Mouse (Mus musculus) forebrain, embryonic 15.5 days (tissue): ENCODE data around the gene Pgam2. TPM values are rescaled to one million over a fixed set of nuclear protein-coding genes. Genes with fewer than 3 reads are reported as not detected.

ENCODE experiments used
- ATAC-seq: fragments of 200-750 bp; cut with Nextera tagmentation; replicated peaks from 2 replicates; pipeline ENCODE4 v1.8.0; 2017; ENCODE audit warnings: mild to moderate bottlenecking, moderate TSS enrichment, moderate library complexity
- H3K27ac ChIP-seq: fragments of 300-500 bp; sonication (generic); replicated peaks from 2 replicates; pipeline ENCODE4 v1.5.1; 2015; ENCODE audit warnings: mild to moderate bottlenecking, inconsistent platforms
- H3K27me3 ChIP-seq: fragments of 300-500 bp; sonication (generic); 2 replicates; pipeline ENCODE4 v1.6.1; 2015; ENCODE audit warnings: inconsistent platforms
- H3K36me3 ChIP-seq: fragments of 300-500 bp; sonication (generic); 2 replicates; pipeline ENCODE4 v1.6.1; 2015; ENCODE audit warnings: mild to moderate bottlenecking, inconsistent platforms
- H3K4me1 ChIP-seq: fragments of 300-500 bp; sonication (generic); 2 replicates; pipeline ENCODE4 v1.6.1; 2015; ENCODE audit warnings: inconsistent platforms
- H3K4me2 ChIP-seq: fragments of 300-500 bp; sonication (generic); replicated peaks from 2 replicates; pipeline ENCODE4 v1.6.1; 2015; ENCODE audit warnings: mild to moderate bottlenecking, inconsistent platforms
- H3K4me3 ChIP-seq: fragments of 300-500 bp; sonication (generic); 2 replicates; pipeline ENCODE4 v1.5.1; 2015; ENCODE audit warnings: mild to moderate bottlenecking, inconsistent platforms
- H3K9ac ChIP-seq: fragments of 300-500 bp; sonication (generic); replicated peaks from 2 replicates; pipeline ENCODE4 v1.6.1; 2015; ENCODE audit warnings: mild to moderate bottlenecking, inconsistent platforms
- H3K9me3 ChIP-seq: fragments of 300-500 bp; sonication (generic); 2 replicates; pipeline ENCODE4 v1.6.1; 2016; ENCODE audit warnings: inconsistent platforms
- WGBS: fragments of 180-500 bp; shearing (Covaris S2); methylation state at CpG from one replicate; pipeline ENCODE4 v1.1.7; 2015; ENCODE audit warnings: mixed read lengths; 5-methylcytosine and 5-hydroxymethylcytosine counted together
- polyA plus RNA-seq: library from polyadenylated mRNA; unstranded; fragments of >200 nt; fragmentation: Nextera tagmentation; extraction: Ambion mirVana; gene quantifications from 2 replicates; pipeline ENCODE4 v1.2.1, GENCODE M21; 2015

Pgam2 gene
- polyA plus RNA-seq, 1 experiment from 2014 or later: 1.9 TPM

DNA sequence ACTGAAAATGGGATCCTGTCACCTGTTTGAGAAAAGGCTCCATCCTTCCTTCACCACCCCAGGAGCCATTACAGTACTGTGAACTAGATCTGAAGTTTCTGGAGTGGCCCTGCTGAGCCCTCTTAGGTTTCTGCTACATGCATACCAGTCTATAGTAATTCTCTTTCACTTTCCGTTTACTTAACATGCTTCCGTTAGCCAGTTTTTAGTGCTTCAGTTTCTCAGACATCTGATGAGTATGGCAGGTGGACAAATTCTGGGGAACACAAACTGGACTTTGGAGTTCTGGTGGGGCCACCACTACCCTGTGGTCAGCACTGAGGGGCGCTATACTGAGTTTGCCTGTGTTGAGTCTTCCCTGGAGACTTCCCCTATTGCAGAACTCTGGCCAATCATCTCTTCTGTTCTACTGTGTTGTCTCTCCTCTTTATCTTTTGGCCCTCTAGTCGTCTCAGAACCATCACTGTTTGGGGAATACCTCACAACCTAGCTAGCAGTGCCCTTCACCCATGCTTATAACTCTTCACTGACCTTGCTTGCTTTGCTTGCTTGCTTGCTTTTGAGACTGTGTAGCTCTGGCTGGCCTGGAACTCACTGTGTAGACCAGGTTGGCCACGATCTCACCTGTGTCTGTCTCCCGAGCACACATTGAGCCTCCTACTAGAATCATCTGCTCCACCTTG, 14.3 kb downstream of the Pgam2 start:
- Histone ChIP-seq H3K27ac (peak overlapping the region; percentile 90), H3K9ac (peak overlapping the region; percentile 81), H3K4me1 (peaks cover 27% of the 10 kb centered on the region), H3K27me3 (no peaks in the 10 kb centered on the region), H3K9me3 (no peaks in the 10 kb centered on the region), H3K4me2 (peak overlapping the region; percentile 87), H3K4me3 (peak overlapping the region; percentile 76), H3K36me3 (peaks cover 24% of the 10 kb centered on the region)
- no peak for ATAC-seq
- 71% methylated on average over 6 of the region's 6 CpGs for WGBS

DNA sequence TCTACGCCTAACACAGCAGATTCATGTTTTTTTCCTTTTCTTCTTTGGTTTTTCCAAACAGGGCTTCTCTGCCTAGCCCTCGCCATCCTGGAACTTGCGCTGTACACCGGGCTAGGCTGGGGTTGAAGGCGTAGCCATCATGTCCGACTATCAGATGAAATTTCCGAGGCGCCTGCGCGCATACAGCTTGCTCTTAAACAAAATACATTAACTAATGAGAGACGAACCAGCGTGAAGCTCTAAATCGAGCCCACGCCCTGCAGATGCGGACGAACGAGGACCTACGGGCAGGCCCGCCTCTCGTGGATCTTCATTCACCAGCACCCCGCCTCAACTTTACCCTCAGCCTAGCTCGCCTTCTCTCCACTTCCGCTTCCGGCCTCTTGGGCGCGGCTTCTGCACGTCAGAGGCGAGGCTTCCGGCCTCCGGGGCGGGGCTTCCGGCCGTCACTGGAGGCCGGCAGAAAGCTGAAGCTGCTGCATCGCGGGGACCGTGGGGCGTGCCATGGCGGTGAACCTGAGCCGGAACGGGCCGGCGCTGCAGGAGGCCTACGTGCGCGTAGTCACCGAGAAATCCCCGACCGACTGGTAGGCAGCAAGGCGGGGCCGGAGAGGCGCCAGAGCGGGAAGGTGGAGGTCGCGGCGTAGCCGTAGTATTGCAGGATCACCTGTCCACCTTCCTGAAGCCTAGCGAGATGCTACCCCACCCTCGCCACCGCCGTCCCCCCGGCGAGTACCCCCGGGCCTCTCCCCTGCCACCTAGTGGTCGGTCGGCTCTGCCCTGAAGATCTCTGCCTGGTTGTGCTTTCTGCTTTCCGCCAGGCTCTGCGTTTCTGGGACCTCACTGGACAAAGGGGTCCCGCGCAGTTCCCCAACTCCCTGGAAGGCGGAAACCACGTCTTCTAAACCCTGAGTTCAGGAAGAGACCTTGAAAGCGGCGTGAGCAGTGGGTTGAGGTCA, 15.2 kb downstream of the Pgam2 start, which contains the start of gene Dbnl:
Gene Dbnl (plus strand): TSS at position 433 of the 959 bp plus-strand sequence.
- no peaks in the 10 kb centered on the region for H3K27me3 ChIP-seq
- H3K4me1 ChIP-seq: peaks cover 27% of the 10 kb centered on the region
- peak; percentile 98 for ATAC-seq
- peak within 1 kb of the TSS; percentile 81 for H3K9ac ChIP-seq
- H3K4me3 ChIP-seq: peak within 1 kb of the TSS; percentile 76
- no peaks in the 10 kb centered on the region for H3K9me3 ChIP-seq
- H3K4me2 ChIP-seq: peak within 1 kb of the TSS; percentile 87
- peak within 1 kb of the TSS; percentile 90 for H3K27ac ChIP-seq
- peaks cover 15% of the 10 kb centered on the region for H3K36me3 ChIP-seq
- under 1% methylated on average over 74 of the region's 74 CpGs for WGBS

DNA sequence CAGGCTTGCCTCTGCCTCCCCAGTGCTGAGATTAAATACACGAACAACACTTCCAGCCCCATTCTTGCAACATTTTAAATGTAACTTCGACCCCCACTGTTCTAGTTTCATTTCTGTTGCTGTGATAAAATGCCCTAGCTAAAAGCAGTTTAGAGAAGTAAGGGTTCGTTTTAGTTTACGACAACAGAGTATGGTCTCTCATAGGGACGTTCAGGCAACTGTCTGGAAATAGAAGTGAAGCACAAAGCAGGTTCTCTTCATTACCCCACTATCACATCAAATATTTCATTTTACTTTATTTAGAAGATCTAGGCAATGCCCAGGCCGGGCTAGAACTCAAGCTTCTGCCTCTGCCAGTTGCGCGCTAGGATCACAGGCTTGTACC, 15.9 kb downstream of the Pgam2 start:
- Histone ChIP-seq H3K4me1 (peaks cover 27% of the 10 kb centered on the region), H3K9ac (peak overlapping the region; percentile 81), H3K27me3 (no peaks in the 10 kb centered on the region), H3K9me3 (no peaks in the 10 kb centered on the region), H3K36me3 (peaks cover 10% of the 10 kb centered on the region), H3K4me3 (peak overlapping the region; percentile 76), H3K27ac (peak overlapping the region; percentile 90), H3K4me2 (peak overlapping the region; percentile 87)
- no peak for ATAC-seq
- WGBS: 43% methylated on average over 8 of the region's 8 CpGs

GRCm38 (mm10) chr11:5785732-5786131, 17.8 kb downstream of the Pgam2 start:
- H3K4me2 ChIP-seq: no peak overlapping the region

DNA sequence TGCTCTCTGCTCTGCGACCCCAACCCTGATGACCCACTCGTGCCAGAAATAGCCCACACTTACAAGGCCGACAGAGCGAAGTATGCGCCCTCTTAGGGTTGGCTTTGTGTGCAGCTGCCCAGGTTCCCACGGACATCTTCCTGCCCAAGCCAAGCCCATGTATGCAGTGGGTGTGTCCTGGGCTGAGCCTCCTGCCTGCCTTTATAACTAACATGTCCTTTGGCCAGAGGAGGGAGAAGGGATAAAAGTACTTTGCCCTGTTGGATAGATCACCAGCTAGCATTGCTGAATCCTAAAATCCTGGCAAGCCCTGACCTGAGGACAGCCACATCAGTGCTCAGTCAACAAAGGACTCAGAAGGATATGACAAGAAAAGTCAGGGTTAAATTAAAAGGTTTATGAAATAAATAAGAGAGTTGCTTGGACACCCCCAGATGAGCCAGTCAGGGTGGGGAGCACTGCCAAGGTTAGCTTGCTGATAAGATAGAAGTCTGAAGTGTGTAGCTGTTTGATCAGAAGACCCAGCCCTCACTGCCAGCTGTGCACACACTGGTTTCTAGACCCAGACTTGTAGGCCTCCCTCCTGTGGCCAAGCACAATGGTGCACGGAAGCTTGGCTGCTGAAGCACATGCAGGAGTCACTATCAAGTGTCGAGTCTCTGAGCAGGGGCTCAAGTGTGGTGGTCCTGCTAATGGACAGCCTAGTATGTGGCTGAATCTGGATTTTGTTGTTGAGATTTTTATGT, 21.2 kb downstream of the Pgam2 start:
- ATAC-seq: no peak
- no peak overlapping the region for H3K4me3 ChIP-seq
- no peaks in the 10 kb centered on the region for H3K9me3 ChIP-seq
- peaks cover 3% of the 10 kb centered on the region for H3K4me1 ChIP-seq
- no peak overlapping the region for H3K9ac ChIP-seq
- peaks cover 5% of the 10 kb centered on the region; the same call in 1 of the 2 replicates for H3K36me3 ChIP-seq
- H3K27ac ChIP-seq: no peak overlapping the region
- no peaks in the 10 kb centered on the region for H3K27me3 ChIP-seq
- no peak overlapping the region for H3K4me2 ChIP-seq
- WGBS: 74% methylated on average over 8 of the region's 8 CpGs

More at GRCm38 (mm10) chr11:5785732-5786131, 17.8 kb downstream of the Pgam2 start:
- H3K9ac ChIP-seq: no peak overlapping the region
- no peak overlapping the region for H3K27ac ChIP-seq
- no peaks in the 10 kb centered on the region for H3K27me3 ChIP-seq
- H3K4me3 ChIP-seq: no peak overlapping the region
- H3K4me1 ChIP-seq: peaks cover 27% of the 10 kb centered on the region
- peaks cover 4% of the 10 kb centered on the region; the same call in 1 of the 2 replicates for H3K36me3 ChIP-seq
- no peaks in the 10 kb centered on the region for H3K9me3 ChIP-seq
- no peak for ATAC-seq

DNA sequence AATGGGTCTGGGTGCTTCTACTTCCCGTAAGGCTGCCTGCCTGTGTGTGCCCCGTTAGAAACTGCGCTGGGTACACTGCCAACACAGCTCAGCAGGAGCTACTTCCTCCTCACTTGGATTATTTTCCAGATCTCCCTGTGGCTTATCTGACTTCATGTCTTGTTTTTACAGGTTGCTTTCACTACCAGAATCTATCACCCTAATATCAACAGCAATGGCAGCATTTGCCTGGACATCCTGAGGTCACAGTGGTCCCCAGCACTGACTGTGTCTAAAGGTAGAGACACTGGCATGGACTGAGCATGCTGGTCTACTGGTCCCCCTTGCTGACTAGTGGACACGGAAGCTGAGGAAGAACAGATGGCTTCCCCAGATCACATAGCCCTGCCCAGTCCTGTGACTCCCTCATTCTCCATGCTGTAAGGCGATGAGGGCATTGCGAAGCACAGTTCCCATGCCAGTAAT, 23.5 kb downstream of the Pgam2 start:
- Histone ChIP-seq H3K36me3 (peaks cover 5% of the 10 kb centered on the region; the same call in 1 of the 2 replicates), H3K4me2 (no peak overlapping the region), H3K9me3 (no peaks in the 10 kb centered on the region), H3K9ac (no peak overlapping the region), H3K4me3 (no peak overlapping the region), H3K4me1 (no peaks in the 10 kb centered on the region), H3K27ac (no peak overlapping the region), H3K27me3 (no peaks in the 10 kb centered on the region)
- 92% methylated on average over 6 of the region's 6 CpGs for WGBS
- ATAC-seq: no peak

GRCm38 (mm10) chr11:5778481-5778880, 25.1 kb downstream of the Pgam2 start:
- Histone ChIP-seq H3K4me1 (no peaks in the 10 kb centered on the region), H3K27me3 (no peaks in the 10 kb centered on the region), H3K9ac (no peak overlapping the region), H3K4me3 (no peak overlapping the region), H3K36me3 (peaks cover 5% of the 10 kb centered on the region; the same call in 1 of the 2 replicates), H3K4me2 (no peak overlapping the region), H3K27ac (no peak overlapping the region), H3K9me3 (no peaks in the 10 kb centered on the region)
- WGBS: 72% methylated on average over 2 of the region's 2 CpGs
- no peak for ATAC-seq

- peaks cover 6% of the 10 kb centered on the region for H3K4me1 ChIP-seq
- no peak overlapping the region for H3K4me3 ChIP-seq
- WGBS: 84% methylated on average over 6 of the region's 6 CpGs
- ATAC-seq: no peak
- no peaks in the 10 kb centered on the region for H3K9me3 ChIP-seq
- no peak overlapping the region for H3K27ac ChIP-seq
- H3K36me3 ChIP-seq: peaks cover 3% of the 10 kb centered on the region; the same call in 1 of the 2 replicates
- no peak overlapping the region for H3K9ac ChIP-seq
- no peak overlapping the region for H3K4me2 ChIP-seq
- H3K27me3 ChIP-seq: no peaks in the 10 kb centered on the region
Observed at GRCm38 (mm10) chr11:5766019-5766418, 37.5 kb downstream of the Pgam2 start.

DNA sequence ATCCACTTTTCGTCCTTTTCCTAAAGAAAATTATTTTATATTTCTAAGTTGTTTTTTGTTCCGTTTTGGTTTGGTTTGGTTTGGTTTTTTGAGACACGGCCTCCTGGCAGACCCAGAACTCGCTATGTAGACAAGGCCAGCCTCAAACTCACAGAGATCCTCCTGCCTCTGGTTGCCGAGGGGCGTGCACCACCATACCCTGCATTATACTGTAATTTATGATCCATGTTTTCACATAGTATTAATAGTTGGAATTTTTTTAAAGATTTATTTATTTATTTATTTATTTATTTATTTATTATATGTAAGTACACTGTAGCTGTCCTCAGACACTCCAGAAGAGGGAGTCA, 40.9 kb downstream of the Pgam2 start:
- Histone ChIP-seq H3K27ac (peak overlapping the region; percentile 96), H3K9ac (peak overlapping the region; percentile 91), H3K36me3 (no peaks in the 10 kb centered on the region), H3K27me3 (no peaks in the 10 kb centered on the region), H3K4me3 (peak overlapping the region; percentile 84), H3K4me1 (peaks cover 11% of the 10 kb centered on the region), H3K9me3 (no peaks in the 10 kb centered on the region), H3K4me2 (peak overlapping the region; percentile 58)
- WGBS: 23% methylated on average over 6 of the region's 6 CpGs
- peak; percentile 57 for ATAC-seq

DNA sequence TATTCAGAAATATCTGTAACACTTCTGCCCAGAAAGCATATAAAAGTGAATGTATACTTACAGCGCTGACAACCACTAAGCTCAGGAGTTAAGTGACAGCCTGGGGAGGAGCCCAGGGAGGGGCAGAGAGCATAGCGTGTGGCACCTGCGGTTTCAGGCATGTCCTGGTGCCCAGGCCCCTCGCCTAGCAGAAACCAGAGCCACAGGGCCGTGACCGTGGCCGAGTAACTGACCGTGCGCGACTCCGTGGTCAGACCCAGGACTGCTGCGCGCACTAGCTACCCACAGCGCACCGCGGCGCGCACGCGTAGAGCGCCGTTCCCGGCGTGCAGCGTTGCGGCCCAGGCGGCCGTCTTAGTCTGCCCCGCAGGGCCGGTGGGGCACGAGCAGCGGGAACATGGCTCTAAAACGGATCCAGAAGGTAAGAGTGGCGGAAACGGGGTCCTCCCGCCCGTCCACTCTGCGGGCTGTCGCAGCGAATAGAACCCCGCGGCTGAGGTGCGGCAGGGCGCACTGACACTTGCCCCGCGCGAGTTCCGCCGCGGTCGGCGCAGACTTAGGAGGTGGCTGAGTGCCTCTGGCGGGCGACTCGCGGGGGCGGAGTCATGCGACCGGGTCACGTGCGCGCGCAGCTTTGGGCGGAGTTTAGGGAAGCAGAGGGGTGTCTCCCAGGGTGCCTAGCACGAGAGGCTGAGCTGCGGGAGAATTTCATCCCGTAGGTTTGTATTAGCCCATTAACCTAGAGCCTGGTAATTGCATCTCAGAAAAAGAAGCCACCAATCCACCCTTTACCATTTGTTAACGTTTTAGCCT, 41.5 kb downstream of the Pgam2 start, which contains the start of gene Urgcp:
Gene Urgcp (minus strand): TSS at position 557 of the 813 bp plus-strand sequence.
- H3K4me2 ChIP-seq: peak within 1 kb of the TSS; percentile 58
- ATAC-seq: peak; percentile 98
- no peaks in the 10 kb centered on the region for H3K27me3 ChIP-seq
- H3K4me3 ChIP-seq: peak within 1 kb of the TSS; percentile 84
- H3K27ac ChIP-seq: peak within 1 kb of the TSS; percentile 96
- no peaks in the 10 kb centered on the region for H3K9me3 ChIP-seq
- H3K9ac ChIP-seq: peak within 1 kb of the TSS; percentile 91
- under 1% methylated on average over 68 of the region's 68 CpGs for WGBS
- H3K4me1 ChIP-seq: peaks cover 11% of the 10 kb centered on the region
- H3K36me3 ChIP-seq: no peaks in the 10 kb centered on the region

DNA sequence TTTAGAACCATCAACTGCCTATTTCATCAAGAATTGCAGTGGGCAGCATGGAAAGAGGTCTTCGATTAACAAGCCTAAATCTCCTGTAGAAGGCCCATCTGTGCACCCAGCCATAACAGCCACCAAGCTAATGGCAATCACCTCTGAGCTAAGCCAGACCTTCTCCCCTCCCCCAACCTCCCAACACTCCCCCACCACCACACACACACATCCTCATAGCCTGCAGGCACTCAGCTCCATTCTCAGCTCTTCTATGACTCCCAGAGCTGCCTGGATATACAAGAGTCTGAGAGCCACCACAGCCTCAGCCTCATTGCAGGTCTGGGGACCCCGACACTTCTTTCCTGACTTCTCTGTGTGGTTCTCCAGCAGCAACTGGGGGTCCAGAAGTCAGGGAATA, 49.8 kb downstream of the Pgam2 start:
- Histone ChIP-seq H3K4me3 (no peak overlapping the region), H3K9ac (no peak overlapping the region), H3K27me3 (no peaks in the 10 kb centered on the region), H3K9me3 (no peaks in the 10 kb centered on the region), H3K27ac (no peak overlapping the region), H3K4me1 (no peaks in the 10 kb centered on the region), H3K36me3 (no peaks in the 10 kb centered on the region; the same call in 1 of the 2 replicates), H3K4me2 (no peak overlapping the region)
- no peak for ATAC-seq
- 96% methylated on average over 2 of the region's 2 CpGs for WGBS
